Mouse (Mus musculus) midbrain, embryonic 10.5 days (tissue): ENCODE results near the gene Tmem102. TPM values are rescaled to one million over a fixed set of nuclear protein-coding genes. Genes with fewer than 3 reads are reported as not detected.

ENCODE experiments used
- DNase-seq: peaks from one replicate; pipeline ENCODE4 v3.0.0-alpha.2; 2017; ENCODE audit warnings: low spot score
- H3K27ac ChIP-seq: fragments of 300-500 bp; sonication (generic); replicated peaks from 2 replicates; pipeline ENCODE4 v1.5.1; 2016; ENCODE audit warnings: mild to moderate bottlenecking
- H3K27me3 ChIP-seq: fragments of 300-500 bp; sonication (generic); 2 replicates; pipeline ENCODE4 v1.6.1; 2016; ENCODE audit warnings: low read depth, mild to moderate bottlenecking; ENCODE audit not compliant: poor library complexity, severe bottlenecking
- H3K36me3 ChIP-seq: fragments of 300-500 bp; sonication (generic); 2 replicates; pipeline ENCODE4 v1.6.1; 2016; ENCODE audit warnings: mild to moderate bottlenecking, moderate library complexity
- H3K4me1 ChIP-seq: fragments of 300-500 bp; sonication (generic); 2 replicates; pipeline ENCODE4 v1.6.1; 2016
- H3K4me3 ChIP-seq: fragments of 300-500 bp; sonication (generic); 2 replicates; pipeline ENCODE4 v1.5.1; 2016; ENCODE audit warnings: mild to moderate bottlenecking, moderate library complexity
- H3K9me3 ChIP-seq: fragments of 300-500 bp; sonication (generic); replicated peaks from 2 replicates; pipeline ENCODE4 v1.6.1; 2016; ENCODE audit warnings: mild to moderate bottlenecking
- WGBS: fragments of 180-500 bp; shearing (Covaris S2); methylation state at CpG from one replicate; pipeline ENCODE4 v1.1.7; 2016; 5-methylcytosine and 5-hydroxymethylcytosine counted together
- polyA plus RNA-seq: library from polyadenylated mRNA; unstranded; fragments of >200 nt; fragmentation: Nextera tagmentation; extraction: Ambion mirVana; gene quantifications from 2 replicates; pipeline ENCODE4 v1.2.1, GENCODE M21; 2016

The Tmem102 gene
- polyA plus RNA-seq: 0.90 and 0.99 TPM in 2 replicates

DNA sequence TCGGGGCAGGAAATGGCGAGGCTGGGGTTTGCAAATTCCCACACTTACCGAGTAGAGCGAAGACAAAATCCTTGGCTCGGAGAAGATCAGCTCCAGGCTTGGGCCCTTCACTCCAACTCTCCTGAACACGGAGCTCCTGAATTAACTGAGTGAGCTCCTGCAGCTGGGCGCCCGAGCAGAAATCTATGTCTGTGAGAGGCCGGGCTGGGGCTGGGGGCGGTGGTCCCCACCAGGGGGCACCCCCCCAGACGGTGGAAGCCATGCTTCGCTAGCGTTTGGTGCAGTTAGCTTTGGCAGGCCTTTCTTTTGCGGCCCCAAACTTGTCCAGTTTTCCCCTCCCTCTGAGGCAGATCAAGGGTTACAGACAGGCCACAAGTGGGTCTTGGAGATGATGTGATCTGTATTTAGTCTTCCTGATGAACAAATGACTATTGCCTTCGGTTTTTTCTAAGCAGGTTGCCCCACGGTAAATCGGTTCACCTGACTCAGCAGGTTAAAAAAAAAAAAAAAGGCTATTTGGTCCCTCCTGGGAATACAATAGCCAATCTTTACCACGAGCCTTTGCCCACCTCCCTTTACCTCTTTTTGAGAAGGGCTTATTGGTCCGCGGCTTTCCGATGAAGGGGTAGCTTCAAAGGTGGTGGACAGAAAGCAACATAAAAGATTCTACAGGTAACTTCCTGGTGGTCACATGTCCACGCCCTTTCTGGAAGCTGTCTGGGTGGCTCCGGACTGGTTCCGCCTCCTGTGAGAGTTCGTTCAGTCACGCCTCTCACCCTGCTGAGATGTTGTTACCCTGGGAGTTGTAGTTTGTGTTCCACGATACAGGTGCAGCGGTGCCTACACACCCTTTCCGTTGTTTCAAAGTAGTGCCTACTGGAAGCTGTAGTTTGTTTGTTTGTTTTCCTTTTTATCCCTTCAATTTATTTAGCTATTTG lies at the start of gene Tmem102:
Gene Tmem102, minus strand, starts transcription at position 653 of the 938 bp plus-strand sequence.
- Histone ChIP-seq H3K9me3 (peaks cover 5% of the 10 kb centered on the region; the same call in 1 of the 2 replicates), H3K4me3 (peak within 1 kb of the TSS; percentile 66), H3K27me3 (peaks cover 73% of the 10 kb centered on the region), H3K36me3 (no peaks in the 10 kb centered on the region), H3K4me1 (peaks cover 54% of the 10 kb centered on the region), H3K27ac (no peak within 1 kb of the TSS)
- peak; percentile 20 for DNase-seq
- 6% methylated on average over 29 of the region's 29 CpGs for WGBS

DNA sequence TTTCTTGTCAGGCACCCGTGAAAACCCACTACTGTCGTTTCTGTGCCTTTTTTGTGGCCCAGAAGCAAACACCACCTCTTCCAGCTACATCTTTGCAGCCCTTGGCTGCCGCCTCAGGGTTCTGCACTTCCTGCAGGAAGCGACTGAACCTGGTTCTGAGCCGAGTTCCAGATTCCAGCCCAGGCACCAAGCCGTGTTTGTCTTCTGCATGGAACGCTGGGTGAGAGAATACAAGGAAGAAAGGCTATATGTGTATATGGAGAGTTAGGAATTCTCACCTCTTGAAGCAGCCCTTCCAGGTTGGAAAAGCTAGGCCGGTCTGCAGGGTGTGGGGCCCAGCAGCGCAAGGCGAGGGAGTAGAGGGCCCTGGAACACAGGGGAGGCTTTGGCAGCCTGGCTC lies 49.3 kb upstream of the Tmem102 start:
- Histone ChIP-seq H3K36me3 (peaks cover 28% of the 10 kb centered on the region), H3K4me1 (peaks cover 30% of the 10 kb centered on the region), H3K27me3 (peaks cover 38% of the 10 kb centered on the region), H3K27ac (0 out of 2 replicates have a peak overlapping the region, but pooled peaks have one; percentile 33), H3K9me3 (no peaks in the 10 kb centered on the region), H3K4me3 (no peak overlapping the region)
- no peak for DNase-seq
- WGBS: 89% methylated on average over 10 of the region's 10 CpGs

DNA sequence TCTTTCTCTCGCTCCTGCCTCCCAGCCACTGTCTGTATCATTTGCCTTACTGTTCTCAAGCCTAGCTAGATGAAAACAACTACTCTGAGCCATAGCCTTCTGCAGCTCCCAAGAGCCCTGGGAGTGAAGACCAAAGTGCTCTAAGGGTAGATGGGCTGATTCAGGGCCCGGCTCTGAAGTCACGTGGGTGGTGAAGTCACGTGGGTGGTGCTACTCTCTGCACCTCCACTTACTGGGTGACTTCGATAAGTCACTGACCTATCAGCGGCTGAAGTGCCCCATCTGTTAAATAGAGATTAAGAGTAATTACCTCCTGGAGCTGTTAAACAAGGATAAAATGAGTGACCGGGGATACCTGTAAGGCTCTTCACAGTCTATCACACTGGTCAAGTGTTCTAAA lies 48.6 kb upstream of the Tmem102 start:
- Histone ChIP-seq H3K36me3 (peaks cover 35% of the 10 kb centered on the region), H3K27ac (peak overlapping the region; percentile 14; the same call in 1 of the 2 replicates), H3K4me1 (peaks cover 33% of the 10 kb centered on the region), H3K9me3 (no peaks in the 10 kb centered on the region), H3K4me3 (no peak overlapping the region), H3K27me3 (peaks cover 31% of the 10 kb centered on the region)
- WGBS: 80% methylated on average over 7 of the region's 7 CpGs
- no peak for DNase-seq

DNA sequence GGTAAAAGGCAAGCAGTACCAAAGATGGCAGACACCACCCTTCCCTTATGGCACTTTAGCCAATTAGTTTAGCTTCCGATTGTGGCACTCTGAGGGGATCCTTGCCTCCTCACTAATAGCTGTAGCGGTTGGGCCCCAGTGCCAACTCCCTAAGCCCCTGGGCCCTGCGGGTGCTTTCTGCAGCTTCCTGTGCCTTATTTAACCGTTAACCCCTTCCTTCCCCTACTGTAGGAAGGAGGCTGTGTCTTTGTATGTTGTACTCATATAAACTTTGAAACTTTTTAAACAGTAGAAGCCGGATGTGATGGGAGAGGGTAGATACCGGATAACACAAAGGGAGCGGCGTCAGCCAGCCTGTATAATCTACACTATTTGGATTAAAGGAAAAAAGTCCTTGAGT lies 45.3 kb upstream of the Tmem102 start:
- Histone ChIP-seq H3K27ac (no peak overlapping the region), H3K9me3 (no peaks in the 10 kb centered on the region), H3K36me3 (peaks cover 50% of the 10 kb centered on the region), H3K27me3 (peaks cover 3% of the 10 kb centered on the region; the same call in 1 of the 2 replicates), H3K4me1 (peaks cover 52% of the 10 kb centered on the region), H3K4me3 (no peak overlapping the region)
- DNase-seq: no peak
- WGBS: 85% methylated on average over 8 of the region's 8 CpGs

DNA sequence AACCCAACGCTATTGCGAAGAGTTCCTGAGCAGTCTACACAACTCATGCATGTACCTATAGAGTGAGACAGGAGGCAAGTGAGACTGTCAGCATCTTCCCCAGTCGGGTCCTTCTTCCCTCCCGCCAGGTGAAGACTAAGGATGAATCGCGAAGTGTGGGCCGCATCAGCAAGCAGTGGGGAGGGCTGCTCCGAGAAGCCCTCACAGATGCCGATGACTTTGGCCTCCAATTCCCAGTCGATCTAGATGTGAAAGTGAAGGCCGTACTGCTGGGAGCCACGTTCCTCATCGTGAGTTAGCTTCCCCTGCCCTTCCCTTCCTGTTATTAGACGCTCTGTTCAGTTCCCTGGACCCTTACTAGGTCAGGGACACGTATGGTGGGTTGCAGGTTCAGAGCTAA lies 44.5 kb upstream of the Tmem102 start:
- Histone ChIP-seq H3K4me1 (peaks cover 51% of the 10 kb centered on the region), H3K9me3 (no peaks in the 10 kb centered on the region), H3K4me3 (no peak overlapping the region), H3K36me3 (peaks cover 50% of the 10 kb centered on the region), H3K27me3 (no peaks in the 10 kb centered on the region), H3K27ac (no peak overlapping the region)
- WGBS: 96% methylated on average over 15 of the region's 15 CpGs
- DNase-seq: no peak

DNA sequence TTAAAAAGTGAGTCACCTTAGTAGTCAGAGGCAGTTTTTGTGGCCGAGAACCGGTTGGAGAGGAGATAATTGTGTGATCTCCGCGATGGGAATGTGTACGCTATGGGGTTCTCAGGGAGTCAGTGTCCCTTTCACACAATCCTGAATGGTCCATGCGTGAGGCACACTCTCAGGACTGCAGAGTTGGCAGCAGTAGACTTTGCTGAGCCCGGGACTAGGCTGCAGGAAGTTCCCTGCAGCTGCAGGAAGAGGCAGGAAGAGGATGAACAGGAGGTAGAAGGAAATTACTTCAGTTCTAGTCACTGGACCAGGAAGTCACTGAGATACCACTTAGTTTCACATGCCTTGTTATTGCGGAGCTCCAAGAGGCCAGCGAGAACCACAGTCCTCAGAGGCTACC lies 43.7 kb upstream of the Tmem102 start:
- no peaks in the 10 kb centered on the region for H3K27me3 ChIP-seq
- H3K36me3 ChIP-seq: peaks cover 50% of the 10 kb centered on the region
- no peak overlapping the region for H3K27ac ChIP-seq
- peaks cover 48% of the 10 kb centered on the region for H3K4me1 ChIP-seq
- no peak for DNase-seq
- H3K9me3 ChIP-seq: no peaks in the 10 kb centered on the region
- WGBS: 91% methylated on average over 9 of the region's 9 CpGs
- no peak overlapping the region for H3K4me3 ChIP-seq

DNA sequence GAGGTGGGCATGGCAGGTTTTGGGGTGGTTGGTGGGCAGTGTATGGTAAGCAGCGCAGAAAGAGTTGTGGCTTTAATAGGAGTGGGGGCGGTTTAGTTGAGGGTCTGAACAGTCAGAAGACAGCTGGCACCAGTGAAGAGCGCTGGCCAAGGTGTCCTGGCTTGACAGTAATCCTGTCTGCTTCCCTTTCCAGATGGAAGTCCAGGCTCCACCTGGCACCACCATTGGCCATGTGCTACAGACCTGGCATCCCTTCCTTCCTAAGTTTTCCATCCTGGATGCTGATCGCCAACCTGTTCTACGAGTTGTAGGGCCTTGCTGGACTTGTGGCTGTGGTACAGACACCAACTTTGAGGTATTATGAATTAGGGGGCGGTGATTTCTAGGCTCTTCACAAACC lies 42.6 kb upstream of the Tmem102 start:
- H3K27ac ChIP-seq: peak overlapping the region; percentile 98
- DNase-seq: no peak
- H3K4me3 ChIP-seq: peak overlapping the region; percentile 79

DNA sequence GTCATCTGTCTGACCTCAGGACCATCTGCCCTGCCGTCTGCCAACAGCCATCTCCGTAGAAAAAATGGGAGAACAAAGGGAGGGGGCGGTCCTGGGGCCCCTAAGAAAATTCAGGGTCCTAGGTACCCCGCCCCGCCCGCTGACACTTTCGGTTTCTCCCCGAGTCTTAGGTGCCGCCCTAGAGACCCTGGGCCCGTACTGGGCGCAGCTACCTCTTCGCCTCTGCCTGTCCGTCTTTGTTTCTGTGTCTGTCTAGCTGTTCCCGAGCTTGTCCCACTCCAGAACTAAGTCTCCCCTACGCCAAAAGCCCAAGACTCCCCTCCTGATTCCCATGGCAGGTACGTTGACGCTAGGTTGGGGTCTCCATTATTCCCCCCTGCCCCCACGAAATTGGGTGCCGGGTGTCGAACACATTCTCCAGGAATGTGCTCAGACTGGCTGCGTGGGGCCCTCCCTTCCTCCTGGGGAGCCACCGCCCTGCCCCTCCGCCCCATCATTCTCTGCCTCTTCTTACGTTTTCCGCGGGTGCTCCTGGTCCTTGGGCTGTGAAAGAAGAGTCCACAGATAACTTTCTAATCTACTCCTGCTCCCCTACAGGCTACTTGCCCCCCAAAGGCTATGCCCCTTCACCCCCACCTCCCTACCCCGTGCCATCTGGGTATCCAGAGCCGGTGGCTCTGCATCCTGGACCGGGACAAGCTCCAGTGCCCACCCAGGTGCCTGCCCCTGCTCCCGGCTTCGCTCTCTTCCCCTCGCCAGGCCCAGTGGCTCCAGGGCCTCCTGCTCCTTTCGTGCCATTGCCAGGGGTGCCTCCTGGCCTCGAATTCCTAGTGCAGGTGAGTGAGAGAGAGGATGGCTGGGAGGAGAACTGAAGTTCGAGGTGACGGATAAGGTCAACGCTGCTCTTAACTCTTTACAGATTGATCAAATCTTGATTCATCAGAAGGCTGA lies 41.6 kb upstream of the Tmem102 start:
- Histone ChIP-seq H3K27ac (peak overlapping the region; percentile 98), H3K4me1 (peaks cover 42% of the 10 kb centered on the region), H3K27me3 (no peaks in the 10 kb centered on the region), H3K36me3 (peaks cover 45% of the 10 kb centered on the region), H3K4me3 (peak overlapping the region; percentile 79), H3K9me3 (no peaks in the 10 kb centered on the region)
- no peak for DNase-seq
- WGBS: 13% methylated on average over 37 of the region's 37 CpGs

More for the DNA sequence above, 42.6 kb upstream of the Tmem102 start:
- Histone ChIP-seq H3K36me3 (peaks cover 50% of the 10 kb centered on the region), H3K27me3 (no peaks in the 10 kb centered on the region), H3K4me1 (peaks cover 44% of the 10 kb centered on the region), H3K9me3 (no peaks in the 10 kb centered on the region)
- 92% methylated on average over 6 of the region's 6 CpGs for WGBS

DNA sequence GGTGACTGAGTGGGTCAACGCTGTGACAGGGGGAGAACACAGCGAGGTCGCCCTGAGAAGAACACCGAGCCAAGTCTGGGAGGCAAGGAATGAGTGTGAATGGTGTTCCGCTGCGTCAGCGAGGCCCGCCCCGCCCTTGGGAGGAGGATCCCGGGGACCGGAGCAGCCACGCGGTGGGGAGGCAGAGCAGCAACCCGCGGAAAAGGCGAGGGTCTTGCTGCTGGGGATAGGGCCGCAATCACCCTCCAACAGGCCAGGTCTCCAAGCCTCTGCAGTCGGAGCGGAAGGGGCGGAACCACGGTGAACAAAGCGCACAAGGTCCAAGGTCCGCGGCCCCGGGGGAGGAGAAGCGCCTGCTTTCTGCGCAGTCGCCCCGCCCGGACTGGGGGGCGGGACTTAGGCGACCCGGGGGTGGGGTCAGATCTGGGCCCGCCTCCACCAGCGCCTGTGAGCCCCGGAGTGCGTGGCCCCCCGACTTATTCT lies 40.8 kb upstream of the Tmem102 start, which contains the start of gene Plscr3:
Gene Plscr3, plus strand, starts transcription at position 179 of the 483 bp plus-strand sequence.
- under 1% methylated on average over 37 of the region's 38 CpGs for WGBS
- peak; percentile 96 for DNase-seq
- H3K4me1 ChIP-seq: peaks cover 39% of the 10 kb centered on the region
- peak within 1 kb of the TSS; percentile 98 for H3K27ac ChIP-seq
- H3K4me3 ChIP-seq: peak within 1 kb of the TSS; percentile 79
- H3K9me3 ChIP-seq: no peaks in the 10 kb centered on the region
- H3K27me3 ChIP-seq: no peaks in the 10 kb centered on the region
- peaks cover 37% of the 10 kb centered on the region for H3K36me3 ChIP-seq

DNA sequence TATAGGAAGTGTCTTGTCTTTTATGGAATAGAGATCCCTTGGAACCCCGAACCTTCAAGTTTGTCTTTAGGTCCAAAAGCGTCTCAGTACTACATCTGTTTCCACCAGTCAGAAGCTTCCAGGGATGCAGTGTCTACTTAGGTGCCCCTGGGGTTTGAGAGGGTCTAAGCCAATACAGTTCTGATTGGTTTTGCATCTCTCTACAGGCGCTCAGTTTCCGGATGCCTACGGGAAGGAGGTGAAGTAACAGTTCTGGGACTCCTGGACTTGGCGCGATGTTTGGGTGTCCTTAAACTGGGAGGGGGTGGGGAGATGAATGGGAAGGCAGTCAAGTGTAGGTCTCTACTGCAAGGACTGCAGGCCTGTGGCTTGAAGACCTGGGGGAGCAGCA lies 33.3 kb upstream of the Tmem102 start:
- Histone ChIP-seq H3K4me1 (peaks cover 57% of the 10 kb centered on the region), H3K27ac (peak overlapping the region; percentile 93), H3K9me3 (no peaks in the 10 kb centered on the region), H3K4me3 (peak overlapping the region; percentile 86), H3K27me3 (peaks cover 29% of the 10 kb centered on the region), H3K36me3 (peaks cover 3% of the 10 kb centered on the region)
- 5% methylated on average over 7 of the region's 7 CpGs for WGBS
- no peak for DNase-seq

DNA sequence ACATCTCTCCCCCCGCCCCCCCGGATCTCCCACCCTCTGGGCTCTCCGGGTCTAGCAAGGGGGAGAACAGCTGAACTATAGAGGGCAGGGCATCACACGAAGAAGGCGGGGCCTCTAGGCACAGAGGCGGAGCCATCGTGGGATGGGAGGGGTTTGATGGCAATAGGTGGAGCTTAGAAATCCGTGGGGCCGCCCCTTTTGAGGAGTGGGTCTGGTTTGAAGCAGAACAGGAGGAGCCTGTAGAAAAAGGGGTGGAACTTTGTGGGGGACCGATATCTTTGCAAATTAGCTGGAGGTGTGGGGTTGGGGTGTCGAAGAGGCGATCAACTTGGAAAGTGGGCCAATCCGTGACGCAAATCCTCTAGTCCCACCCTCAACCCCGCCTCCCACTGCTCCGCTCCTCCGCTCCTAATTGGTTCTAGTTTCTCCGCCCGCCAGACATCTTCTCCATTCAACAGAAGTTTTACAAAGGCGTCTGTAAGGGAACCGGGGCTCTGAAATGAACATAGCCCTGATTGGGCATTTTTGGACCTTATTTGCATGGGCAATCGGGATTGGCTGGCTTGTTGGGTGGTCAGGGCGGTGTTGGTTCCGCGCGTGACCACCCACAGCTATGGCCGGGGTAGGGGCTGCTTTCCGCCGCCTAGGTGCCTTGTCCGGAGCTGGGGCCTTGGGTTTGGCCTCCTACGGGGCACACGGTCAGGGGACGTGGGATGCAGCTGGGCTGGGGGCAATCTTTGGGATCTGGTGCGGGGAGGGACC lies 32.7 kb upstream of the Tmem102 start, which contains the start of gene Tmem256:
Gene Tmem256, plus strand, starts transcription at position 563 of the 762 bp plus-strand sequence.
- peaks cover 9% of the 10 kb centered on the region for H3K36me3 ChIP-seq

More for the DNA sequence above, 32.7 kb upstream of the Tmem102 start, which contains the start of gene Tmem256:
- DNase-seq: peak; percentile 97
- no peaks in the 10 kb centered on the region for H3K9me3 ChIP-seq
- H3K4me3 ChIP-seq: peak within 1 kb of the TSS; percentile 86
- WGBS: under 1% methylated on average over 34 of the region's 34 CpGs
- peak within 1 kb of the TSS; percentile 93 for H3K27ac ChIP-seq
- H3K4me1 ChIP-seq: peaks cover 60% of the 10 kb centered on the region
- peaks cover 35% of the 10 kb centered on the region for H3K27me3 ChIP-seq
